Mouse (Mus musculus): Measurements from ENCODE around the gene Fam189a1.

Fam189a1 gene

DNA sequence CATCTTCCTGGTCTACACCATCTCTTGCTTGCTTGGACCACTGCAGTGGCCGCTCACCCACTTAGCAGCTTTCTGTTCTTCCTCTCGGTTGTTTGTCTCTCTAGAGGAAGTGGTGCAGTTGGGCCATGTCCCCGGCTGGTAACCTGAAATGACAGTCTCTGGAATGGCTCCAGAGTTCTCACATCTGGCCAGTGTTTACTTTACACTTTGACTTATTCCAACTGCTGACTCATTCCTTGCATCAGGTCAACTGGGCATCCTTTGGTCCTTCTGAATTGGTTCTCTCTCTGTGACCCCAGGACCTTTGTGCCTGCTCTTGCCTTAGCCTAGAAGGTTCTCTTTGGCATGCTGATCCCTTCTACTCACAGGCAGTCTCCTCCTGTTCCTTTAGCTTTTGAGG is 427.6 kb downstream of the Fam189a1 start:
- DNase-seq (ENCODE audit: low read depth), result no peak

DNA sequence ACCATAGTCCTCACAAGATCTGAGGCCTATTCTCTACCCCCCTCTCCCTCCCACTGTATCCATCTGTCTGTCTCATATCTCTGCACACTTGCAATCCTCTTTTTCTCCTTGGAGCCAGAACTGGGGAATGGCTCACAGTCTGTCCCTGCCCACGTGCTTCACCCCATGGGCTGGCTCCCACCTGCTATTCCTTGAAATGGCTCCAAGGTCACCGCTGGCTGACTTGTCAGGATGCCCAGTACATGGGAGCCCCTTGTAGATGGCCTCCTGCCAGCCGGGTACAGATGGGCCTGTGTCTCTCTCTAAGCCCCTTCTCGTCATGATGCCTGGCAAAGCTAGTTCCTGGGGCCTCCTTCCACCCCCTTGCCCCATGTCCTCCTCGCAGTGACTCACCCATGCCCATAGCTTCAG is 428.2 kb downstream of the Fam189a1 start:
- no peak for DNase-seq (ENCODE audit: low read depth)

DNA sequence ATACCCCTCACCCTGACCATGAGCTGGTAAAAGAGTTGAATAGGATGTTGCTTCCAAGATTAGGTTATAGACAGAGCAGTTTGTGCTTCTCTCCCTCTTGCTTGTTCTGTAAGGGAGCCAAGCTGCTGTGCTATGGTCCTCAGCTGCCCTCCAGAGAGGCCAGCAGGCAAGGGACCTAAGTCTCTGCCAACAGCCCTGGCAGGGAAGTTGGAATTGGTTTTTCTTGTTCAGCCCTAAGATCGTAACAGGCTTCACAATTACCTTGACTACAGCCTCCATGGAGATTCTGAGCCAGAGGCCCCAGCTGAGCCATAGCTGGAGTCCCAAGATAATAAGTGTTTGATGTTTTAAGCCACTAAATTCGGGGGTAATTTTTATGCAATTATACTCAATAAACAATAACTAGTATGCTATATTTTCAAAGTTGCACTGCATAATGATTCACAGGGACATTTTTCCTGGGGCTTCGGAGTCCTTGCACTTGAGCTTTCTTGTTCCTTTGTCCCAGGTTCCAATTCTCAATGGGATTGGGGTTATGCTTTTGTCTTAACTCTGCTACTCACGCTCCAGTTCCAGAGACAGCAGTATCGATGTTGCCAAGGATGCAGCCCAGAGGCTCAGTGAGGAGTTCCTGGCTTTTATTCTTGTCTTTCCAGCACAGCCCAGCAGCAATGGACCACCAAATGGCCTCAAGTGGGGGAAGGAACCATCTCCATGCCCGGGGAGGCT is 430.2 kb downstream of the Fam189a1 start:
- no peak for DNase-seq (ENCODE audit: low read depth)

DNA sequence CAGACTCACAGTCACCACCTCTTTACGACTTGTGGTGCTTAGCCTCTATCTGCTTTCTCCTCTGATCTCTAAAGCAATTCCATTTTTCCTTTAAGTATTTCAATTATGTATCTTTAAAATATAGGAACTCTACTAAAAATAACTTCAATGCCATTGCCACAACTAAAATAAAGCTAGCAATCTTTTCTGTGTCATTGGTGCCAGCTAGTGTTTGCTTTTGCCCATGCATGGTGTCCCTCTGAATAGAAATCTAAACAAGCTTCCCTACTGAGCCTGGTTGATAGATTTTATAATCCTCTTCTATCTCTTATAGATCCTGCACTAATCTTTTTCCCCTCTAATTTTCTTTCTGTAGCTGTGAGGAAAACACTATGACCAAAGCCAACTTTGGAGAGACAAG is 432.0 kb downstream of the Fam189a1 start:
- no peak for DNase-seq (ENCODE audit: low read depth)

DNA sequence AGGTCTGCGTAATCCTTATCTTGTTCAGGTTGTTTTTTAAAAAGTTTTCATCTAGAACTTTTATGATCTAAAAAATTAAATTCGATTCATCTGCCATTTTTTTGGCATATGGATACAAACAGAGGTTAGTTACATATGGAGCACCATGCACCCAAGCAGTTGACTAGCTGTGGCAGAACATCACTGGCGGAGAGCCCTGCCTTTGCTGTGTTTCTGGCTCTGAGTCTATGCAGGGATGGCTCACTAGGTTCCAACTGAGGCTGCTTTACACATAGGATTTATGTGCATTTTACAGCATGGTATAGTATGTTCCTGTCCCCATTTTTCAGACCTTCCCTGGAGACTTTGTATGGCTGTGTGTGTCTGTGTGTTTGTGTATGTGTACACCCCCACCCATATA is 433.1 kb downstream of the Fam189a1 start:
- DNase-seq (ENCODE audit: low read depth), result no peak

DNA sequence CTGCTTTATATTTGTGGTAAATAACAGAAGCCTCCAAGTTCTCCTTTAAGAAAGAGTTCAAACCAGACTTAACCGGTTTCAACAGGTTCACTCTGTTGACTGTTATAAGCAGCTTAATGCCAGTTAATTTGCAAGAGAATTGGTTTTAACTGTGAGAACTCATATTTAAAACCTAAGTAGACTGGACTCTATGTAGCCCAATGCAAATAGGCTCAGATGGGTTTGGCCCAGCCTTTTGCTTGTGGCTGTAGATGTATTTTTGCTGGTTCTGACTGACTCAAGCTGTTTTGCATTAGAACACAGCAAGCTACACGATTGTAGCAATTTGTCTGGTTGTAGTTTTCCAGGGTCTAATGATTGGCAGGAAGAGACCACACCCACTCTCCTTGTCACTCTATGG is 440.1 kb downstream of the Fam189a1 start:
- DNase-seq (ENCODE audit: low read depth), result no peak

DNA sequence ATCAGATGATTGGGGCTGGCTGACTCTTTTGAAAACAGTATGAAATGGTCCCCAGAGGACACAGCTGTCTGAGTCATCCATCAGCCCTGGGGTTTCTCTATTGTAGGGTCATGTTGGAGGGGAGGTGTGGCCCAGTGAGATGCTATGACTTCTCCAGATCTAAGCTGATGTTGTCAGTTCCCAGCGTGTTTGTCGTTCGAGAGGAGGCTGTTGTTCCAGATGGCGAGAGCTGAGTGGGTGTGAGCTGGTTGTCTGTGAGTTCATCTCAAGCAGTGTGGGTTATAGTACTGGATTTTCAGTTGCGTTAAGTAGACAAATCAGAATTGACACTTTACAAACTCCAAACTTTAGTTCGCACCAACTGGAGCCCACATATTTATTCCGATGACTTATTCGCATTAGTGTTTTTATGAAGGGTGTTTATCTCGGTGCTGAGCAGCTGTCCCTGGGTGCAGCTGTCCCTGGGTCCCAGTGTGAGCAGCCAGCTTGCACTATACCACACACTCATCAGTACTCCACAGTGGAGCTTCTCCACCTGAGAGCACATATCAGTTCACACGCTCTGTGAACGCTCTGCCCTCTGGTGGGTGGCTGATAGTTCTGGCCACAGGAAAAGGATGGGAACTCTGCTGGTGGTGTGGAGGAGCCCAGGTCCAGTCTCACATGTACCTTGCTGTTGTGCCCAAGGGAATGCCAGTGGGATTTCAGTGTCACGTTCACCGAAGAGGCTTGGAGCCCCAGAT is 446.7 kb downstream of the Fam189a1 start:
- no peak for DNase-seq (ENCODE audit: low read depth)

DNA sequence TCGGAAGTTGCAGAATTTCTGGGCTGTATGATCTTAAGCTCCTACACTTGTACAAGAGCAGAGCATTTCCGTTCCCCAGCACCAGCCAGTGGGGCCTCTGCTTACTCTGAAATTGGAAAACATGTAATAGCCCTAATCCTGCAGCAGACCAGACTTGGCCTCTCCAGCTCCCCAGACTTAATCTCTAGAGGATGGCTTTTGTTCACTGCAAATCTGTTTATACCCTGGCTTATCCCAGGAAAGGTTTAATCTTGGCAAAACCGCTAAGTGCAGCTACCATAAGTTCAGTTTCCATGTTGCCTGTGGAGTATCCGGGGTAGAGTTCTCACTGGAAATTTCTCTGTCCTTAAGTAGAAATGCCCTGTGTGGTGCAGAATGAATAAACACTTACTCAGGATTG is 448.2 kb downstream of the Fam189a1 start:
- no peak for DNase-seq (ENCODE audit: low read depth)
